Mouse (Mus musculus) heart, postnatal 0 days (tissue): ENCODE results near the gene Ccdc39. TPM values are rescaled to one million over a fixed set of nuclear protein-coding genes. Genes with fewer than 3 reads are reported as not detected.

Experiments
- ATAC-seq: fragments of 200-750 bp; cut with Nextera tagmentation; 2 replicates; pipeline ENCODE4 v1.8.0; 2017; ENCODE audit warnings: low read depth, moderate number of reproducible peaks, moderate library complexity; ENCODE audit not compliant: insufficient read depth
- DNase-seq: peaks from one replicate; pipeline ENCODE4 v3.0.0-alpha.2; 2016; ENCODE audit warnings: low spot score
- H3K27ac ChIP-seq: fragments of 300-500 bp; sonication (generic); 2 replicates; pipeline ENCODE4 v1.5.1; 2014; ENCODE audit warnings: low read depth, mild to moderate bottlenecking
- H3K27me3 ChIP-seq: fragments of 300-500 bp; sonication (generic); 2 replicates; pipeline ENCODE4 v1.6.1; 2014; ENCODE audit warnings: low read length, mixed read lengths; ENCODE audit not compliant: control insufficient read depth, insufficient read depth
- H3K36me3 ChIP-seq: fragments of 300-500 bp; sonication (generic); replicated peaks from 2 replicates; pipeline ENCODE4 v1.6.1; 2014; ENCODE audit warnings: low read length, mixed read lengths; ENCODE audit not compliant: control insufficient read depth, insufficient read depth
- H3K4me1 ChIP-seq: fragments of 300-500 bp; sonication (generic); 2 replicates; pipeline ENCODE4 v1.6.1; 2014; ENCODE audit warnings: antibody characterized with exemption; ENCODE audit not compliant: control insufficient read depth, insufficient read depth
- H3K4me2 ChIP-seq: fragments of 300-500 bp; sonication (generic); 2 replicates; pipeline ENCODE4 v1.6.1; 2014; ENCODE audit warnings: low read depth, mild to moderate bottlenecking, low read length, moderate library complexity
- H3K4me3 ChIP-seq: fragments of 300-500 bp; sonication (generic); 2 replicates; pipeline ENCODE4 v1.5.1; 2014; ENCODE audit warnings: low read depth, low read length
- H3K9ac ChIP-seq: fragments of 300-500 bp; sonication (generic); replicated peaks from 2 replicates; pipeline ENCODE4 v1.6.1; 2014; ENCODE audit warnings: low read depth, low read length, mixed read lengths
- H3K9me3 ChIP-seq: fragments of 300-500 bp; sonication (generic); replicated peaks from 2 replicates; pipeline ENCODE4 v1.6.1; 2016; ENCODE audit warnings: low read length; ENCODE audit not compliant: control insufficient read depth
- CTCF ChIP-seq: IDR thresholded peaks from 2 replicates; pipeline ENCODE4 v1.5.1; 2016; ENCODE audit warnings: antibody characterized with exemption, control low read depth, low read depth
- EP300 ChIP-seq: IDR thresholded peaks from 2 replicates; pipeline ENCODE4 v1.6.1; 2016; ENCODE audit warnings: antibody characterized with exemption, low read depth
- WGBS: fragments of 180-500 bp; shearing (Covaris S2); extraction: QIAGEN DNeasy Blood & Tissue Kit; methylation state at CpG from one replicate; pipeline ENCODE4 v1.1.7; 2014; 5-methylcytosine and 5-hydroxymethylcytosine counted together
- polyA plus RNA-seq: library from polyadenylated mRNA; unstranded; fragments of >200 nt; fragmentation: Nextera tagmentation; extraction: Ambion mirVana; gene quantifications from 2 replicates; pipeline ENCODE4 v1.2.1, GENCODE M21; 2015
- total RNA-seq: library from RNA; depleted of rRNA; stranded (reverse); fragments of >200 nt; gene quantifications from 2 replicates; pipeline ENCODE4 v1.2.3, GENCODE M21; 2014; ENCODE audit warnings: low replicate concordance

Gene Ccdc39
- total and polyA plus RNA-seq, 2 experiments from 2014 or later, result 0.30 TPM; not detected in 1

DNA sequence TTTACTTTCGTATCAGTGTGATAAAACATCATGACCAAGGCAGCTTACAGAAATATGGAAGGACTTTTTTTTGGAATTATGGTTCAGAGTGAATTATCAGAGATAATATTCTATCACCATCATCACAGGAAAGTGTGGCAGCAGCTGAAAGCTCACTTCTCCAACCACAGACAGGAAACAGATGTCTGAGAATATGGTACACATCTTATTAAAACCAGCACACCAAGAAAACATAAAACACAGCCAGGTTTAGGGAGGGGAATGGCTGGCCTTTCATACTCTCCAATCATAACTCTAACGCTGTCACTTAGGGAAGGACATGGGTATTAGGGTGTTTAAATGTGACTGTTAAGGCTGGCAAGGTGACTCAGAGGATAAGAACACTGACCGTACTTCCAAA is 14.8 kb upstream of the Ccdc39 start:
- Histone ChIP-seq H3K9me3 (no peaks in the 10 kb centered on the region), H3K27me3 (no peaks in the 10 kb centered on the region), H3K36me3 (no peaks in the 10 kb centered on the region), H3K4me1 (no peaks in the 10 kb centered on the region), H3K27ac (no peak overlapping the region), H3K4me2 (no peak overlapping the region), H3K4me3 (no peak overlapping the region), H3K9ac (no peak overlapping the region)
- WGBS, result 77% methylated on average over 3 of the region's 3 CpGs
- DNase-seq (no peak), ATAC-seq (no peak)
- no peak for TF ChIP-seq CTCF
- TF ChIP-seq EP300, result no peak

DNA sequence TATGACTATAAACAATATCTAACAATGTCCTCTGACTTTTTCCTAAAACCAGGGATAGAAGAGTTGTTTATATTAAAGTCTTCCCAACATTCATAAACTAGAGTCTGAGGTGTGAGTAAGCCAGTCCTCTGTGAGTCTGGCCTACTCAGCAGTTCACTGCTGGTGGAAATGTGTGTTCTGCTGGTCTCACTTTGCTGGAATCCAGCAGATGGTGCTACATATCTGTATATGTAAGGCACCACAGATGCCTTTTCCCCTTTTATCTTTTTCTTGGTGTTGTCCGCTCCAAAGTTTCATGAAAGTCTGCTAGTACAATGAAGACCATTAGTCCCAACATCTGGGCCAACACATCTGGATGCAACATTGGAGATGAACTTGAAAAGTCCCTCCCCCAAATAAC is 9.0 kb upstream of the Ccdc39 start:
- no peak overlapping the region for H3K4me3 ChIP-seq
- no peaks in the 10 kb centered on the region for H3K9me3 ChIP-seq
- H3K4me1 ChIP-seq, result no peaks in the 10 kb centered on the region
- H3K4me2 ChIP-seq, result no peak overlapping the region
- no peak for DNase-seq
- WGBS, result 25% methylated on average over 1 of the region's 1 CpGs
- no peak for ATAC-seq
- no peak overlapping the region for H3K27ac ChIP-seq
- H3K27me3 ChIP-seq, result no peaks in the 10 kb centered on the region
- no peaks in the 10 kb centered on the region for H3K36me3 ChIP-seq
- TF ChIP-seq CTCF, result peak; percentile 33
- no peak for TF ChIP-seq EP300
- H3K9ac ChIP-seq, result no peak overlapping the region

DNA sequence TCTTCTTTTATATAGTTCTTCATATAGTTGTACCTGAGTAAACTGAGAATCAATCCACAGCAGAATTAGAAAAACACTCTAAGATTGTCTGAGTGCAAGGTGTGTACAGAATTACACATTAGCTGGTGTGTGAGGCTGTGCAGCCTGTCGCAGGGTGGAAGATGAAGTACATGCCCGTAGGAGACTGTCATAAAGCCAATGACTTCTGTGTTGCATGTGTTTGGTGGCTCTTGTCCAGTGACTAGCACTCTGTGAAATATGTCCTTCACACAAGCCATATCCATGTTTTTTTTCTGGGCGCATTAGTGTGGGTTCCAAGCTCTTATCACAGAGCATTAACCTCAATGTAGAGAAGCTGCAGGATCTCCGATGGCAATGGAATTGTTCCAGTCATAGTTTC is 6.7 kb upstream of the Ccdc39 start:
- Histone ChIP-seq H3K27me3 (no peaks in the 10 kb centered on the region), H3K27ac (no peak overlapping the region), H3K4me2 (no peak overlapping the region), H3K36me3 (no peaks in the 10 kb centered on the region), H3K4me1 (no peaks in the 10 kb centered on the region), H3K9me3 (no peaks in the 10 kb centered on the region), H3K9ac (no peak overlapping the region), H3K4me3 (no peak overlapping the region)
- TF ChIP-seq CTCF, result no peak
- TF ChIP-seq EP300, result no peak
- 59% methylated on average over 4 of the region's 4 CpGs for WGBS
- DNase-seq (no peak), ATAC-seq (no peak)

DNA sequence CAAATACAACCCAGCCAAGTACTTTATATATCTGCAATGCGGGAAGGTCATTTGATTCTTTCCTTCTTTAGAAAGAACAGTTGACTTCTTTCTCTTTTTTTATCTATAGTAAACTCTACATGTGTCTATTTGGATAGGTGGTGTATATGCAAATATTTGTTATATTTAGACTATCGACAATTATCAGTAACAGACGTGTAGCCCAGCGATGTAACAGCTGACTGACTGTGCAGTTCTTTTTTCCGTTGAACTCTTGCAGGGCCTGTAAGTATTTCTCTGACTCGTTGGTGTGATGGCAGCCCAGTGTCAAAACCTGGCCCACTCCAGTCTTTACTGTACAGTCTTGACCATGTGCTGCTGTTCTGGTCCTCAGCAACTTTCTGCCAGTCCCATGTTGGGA is 2.5 kb upstream of the Ccdc39 start:
- H3K27ac ChIP-seq, result no peak overlapping the region
- no peaks in the 10 kb centered on the region for H3K36me3 ChIP-seq
- TF ChIP-seq CTCF, result no peak
- no peak for TF ChIP-seq EP300
- no peak overlapping the region for H3K4me3 ChIP-seq
- no peaks in the 10 kb centered on the region for H3K9me3 ChIP-seq
- no peak overlapping the region for H3K9ac ChIP-seq
- ATAC-seq (no peak), DNase-seq (no peak)
- H3K27me3 ChIP-seq, result no peaks in the 10 kb centered on the region
- H3K4me2 ChIP-seq, result no peak overlapping the region
- H3K4me1 ChIP-seq, result peaks cover 4% of the 10 kb centered on the region
- WGBS, result 53% methylated on average over 6 of the region's 6 CpGs

DNA sequence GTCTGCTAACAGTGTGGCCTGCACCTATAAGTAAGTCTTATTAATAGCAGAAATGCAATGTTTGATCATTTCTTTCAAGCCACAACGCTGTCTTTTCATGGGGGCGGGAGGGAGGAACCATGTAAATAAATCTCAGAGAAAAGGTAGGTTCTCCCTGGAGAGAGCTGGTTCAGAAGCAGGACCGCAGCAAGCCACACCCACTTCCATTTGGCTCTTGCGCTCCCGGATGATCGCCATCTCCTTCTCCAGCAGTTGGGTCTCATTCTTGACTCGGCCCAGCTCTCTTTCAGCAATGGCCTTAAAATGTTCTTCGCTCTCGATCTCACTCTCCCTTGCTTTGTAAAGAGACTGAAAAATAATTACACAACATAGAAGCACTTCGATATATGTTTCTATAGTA is 5.2 kb downstream of the Ccdc39 start:
- no peak for DNase-seq
- Histone ChIP-seq H3K27me3 (no peaks in the 10 kb centered on the region), H3K4me2 (peak overlapping the region; percentile 49), H3K36me3 (no peaks in the 10 kb centered on the region), H3K9ac (no peak overlapping the region), H3K4me3 (peak overlapping the region; percentile 20), H3K27ac (no peak overlapping the region), H3K4me1 (peaks cover 6% of the 10 kb centered on the region), H3K9me3 (no peaks in the 10 kb centered on the region)
- no peak for TF ChIP-seq EP300
- TF ChIP-seq CTCF, result no peak
- WGBS, result 42% methylated on average over 10 of the region's 10 CpGs
- ATAC-seq, result no peak

DNA sequence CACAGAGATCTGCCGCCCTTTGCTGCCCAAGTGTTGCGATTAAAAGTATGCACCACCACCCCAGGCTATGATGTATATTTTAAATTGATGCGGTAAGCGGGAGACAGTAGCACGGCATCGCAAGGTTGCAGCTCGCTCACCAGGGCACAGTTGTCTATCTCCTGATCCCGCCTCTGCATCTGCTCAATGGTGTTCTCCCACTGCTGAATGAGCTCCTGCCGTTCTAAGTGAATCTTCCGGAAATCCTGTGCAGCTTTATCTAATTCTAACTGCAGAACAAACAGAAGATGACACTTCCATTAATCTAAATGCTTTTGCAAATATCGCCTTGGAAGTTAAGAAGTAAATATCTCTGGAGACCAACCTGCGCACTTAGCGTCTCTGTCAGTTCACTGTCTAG is 7.5 kb downstream of the Ccdc39 start:
- H3K27ac ChIP-seq, result no peak overlapping the region
- H3K36me3 ChIP-seq, result no peaks in the 10 kb centered on the region
- H3K4me3 ChIP-seq, result no peak overlapping the region
- TF ChIP-seq EP300 (no peak), CTCF (no peak)
- ATAC-seq, result no peak
- no peak overlapping the region for H3K9ac ChIP-seq
- peaks cover 3% of the 10 kb centered on the region; the same call in 1 of the 2 replicates for H3K4me1 ChIP-seq
- 89% methylated on average over 13 of the region's 13 CpGs for WGBS
- no peaks in the 10 kb centered on the region for H3K27me3 ChIP-seq
- H3K9me3 ChIP-seq, result no peaks in the 10 kb centered on the region
- no peak for DNase-seq
- H3K4me2 ChIP-seq, result no peak overlapping the region
